Mouse (Mus musculus) neutrophil, adult 5-6 weeks (primary cell): ENCODE data around the gene Txndc11. TPM values are rescaled to one million over a fixed set of nuclear protein-coding genes. Genes with fewer than 3 reads are reported as not detected.

Experiments used
- ATAC-seq: fragments of 151-379, 151-347 bp; 2 replicates; pipeline ENCODE4 v1.8.0; 2017; ENCODE audit warnings: mild to moderate bottlenecking, moderate TSS enrichment; ENCODE audit not compliant: insufficient number of reproducible peaks, poor library complexity, low FRiP score, severe bottlenecking; ENCODE audit errors: extremely low read depth
- total RNA-seq: library from RNA; stranded (forward); fragments of 200-1000 nt; gene quantifications from 2 replicates; pipeline ENCODE4 v1.2.3, GENCODE M21; 2017

Gene Txndc11
- total RNA-seq, 1 experiment from 2014 or later: 46.4 TPM

DNA sequence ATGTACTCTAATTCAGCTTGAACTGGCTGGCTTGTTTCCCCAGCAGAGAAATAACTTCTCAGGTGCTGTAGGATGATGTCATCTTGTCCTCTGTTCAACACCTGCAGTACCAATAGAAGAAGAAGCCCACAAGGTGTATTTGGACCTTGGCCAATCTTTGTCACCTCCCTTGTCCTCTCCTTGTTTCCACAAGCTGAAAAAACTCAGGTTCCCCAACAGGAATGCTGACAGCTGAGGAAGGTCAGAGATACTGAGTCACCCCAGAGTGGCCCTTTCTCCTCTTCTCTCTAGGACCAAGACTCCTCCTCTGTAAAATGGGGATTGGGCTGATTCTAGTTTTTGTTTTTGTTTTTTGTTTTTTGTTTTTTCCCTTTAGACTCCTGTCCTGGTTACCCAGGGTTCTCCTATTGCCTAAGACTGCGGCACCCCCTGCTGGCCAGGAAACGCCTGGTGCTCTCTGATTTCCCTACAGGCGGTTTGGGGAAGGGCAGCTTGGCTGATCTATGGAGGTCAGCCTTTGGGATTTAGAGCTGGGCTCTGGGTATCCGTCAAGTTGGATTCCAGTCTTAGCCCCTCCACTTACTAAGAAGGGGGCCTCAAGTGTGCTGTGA lies 100.2 kb downstream of the Txndc11 start:
- peak; percentile 93 for ATAC-seq

DNA sequence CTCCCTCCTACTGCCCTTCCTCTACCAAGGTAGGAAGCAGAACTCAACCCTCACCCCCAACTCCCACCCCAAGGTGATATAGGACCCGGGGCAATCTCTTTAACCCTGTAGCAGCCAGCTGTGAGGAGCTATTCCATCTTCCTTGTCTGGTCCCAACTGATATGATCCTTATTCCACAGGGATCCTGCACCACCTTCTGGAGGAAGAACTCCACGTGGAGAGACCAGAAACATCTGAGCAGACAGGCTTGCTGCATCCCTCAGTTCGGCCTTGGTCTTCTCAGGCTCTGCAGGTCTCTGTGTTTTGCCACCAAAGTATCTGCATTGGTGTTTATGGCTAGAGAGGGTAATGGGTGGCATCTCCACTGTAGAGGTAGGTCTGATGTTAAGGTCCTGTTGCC lies 103.1 kb downstream of the Txndc11 start:
- ATAC-seq: no peak

DNA sequence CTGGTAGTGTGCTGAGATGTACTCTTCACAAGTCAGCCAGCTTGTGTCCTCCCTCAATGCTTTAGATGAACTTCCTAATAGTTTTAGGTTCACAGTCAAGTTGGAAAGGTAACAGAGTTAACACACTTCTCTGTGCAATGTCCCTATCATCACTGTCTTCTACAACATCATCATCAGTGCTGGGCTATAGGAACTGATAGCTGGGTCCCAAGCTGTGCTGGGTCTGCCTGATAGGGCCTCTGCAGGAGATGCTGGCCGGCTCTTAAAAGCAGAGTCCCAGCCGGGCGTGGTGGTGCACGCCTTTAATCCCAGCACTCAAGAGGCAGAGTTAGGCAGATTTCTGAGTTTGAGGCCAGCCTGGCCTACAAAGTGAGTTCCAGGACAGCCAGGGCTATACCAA lies 103.6 kb downstream of the Txndc11 start:
- ATAC-seq: no peak

DNA sequence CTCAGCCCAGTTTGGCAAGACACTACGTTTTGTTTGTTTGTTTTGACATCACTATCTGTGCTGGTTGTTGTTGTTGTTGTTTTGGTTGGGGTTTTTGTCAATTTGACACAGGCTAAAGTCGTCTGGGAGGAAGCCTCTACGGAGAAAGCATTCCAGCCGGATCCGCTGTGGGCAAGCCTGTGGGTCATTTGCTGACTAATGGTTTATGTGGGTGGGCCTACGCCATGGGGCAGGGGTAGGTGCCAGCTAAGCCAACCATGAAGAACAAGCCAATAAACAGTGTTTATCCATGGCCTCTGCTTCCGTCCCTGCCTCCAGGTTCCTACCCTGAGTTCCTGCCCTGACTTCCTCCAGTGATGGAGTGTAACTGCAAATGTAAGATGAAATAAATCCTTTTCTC lies 106.2 kb downstream of the Txndc11 start:
- ATAC-seq: no peak

Other genes with a start within 250 kb of the Txndc11 start
- gene Snn, start 73.7 kb downstream of the Txndc11 start, total RNA-seq: 214 and 226 TPM in 2 replicates
- gene Litaf, start 68.5 kb downstream of the Txndc11 start, total RNA-seq: 208 and 209 TPM in 2 replicates
- 495 and 507 TPM in 2 replicates for gene Zc3h7a, start 41.7 kb upstream of the Txndc11 start, total RNA-seq
- 69.9 and 76.5 TPM in 2 replicates for gene Rsl1d1, start 68.7 kb upstream of the Txndc11 start, total RNA-seq
- gene Gspt1, start 119.7 kb upstream of the Txndc11 start, total RNA-seq: 44.6 and 45.8 TPM in 2 replicates
- 1.5 TPM in 1 of 2 replicates, not detected in the other for gene Tnfrsf17, start 179.2 kb upstream of the Txndc11 start, total RNA-seq
- 123 and 135 TPM in 2 replicates for gene Snx29, start 188.3 kb upstream of the Txndc11 start, total RNA-seq